Mouse (Mus musculus): ENCODE data around the gene Vmn1r26. TPM values are rescaled to one million over a fixed set of nuclear protein-coding genes. Genes with fewer than 3 reads are reported as not detected.
"Not testable (repeated sequence)": the region's sequence is repeated elsewhere in the genome, so short reads cannot be mapped to it uniquely, and the experiment has no call there.

Gene Vmn1r26
- polyA plus RNA-seq (2016; fragmentation: Nextera tagmentation; extraction: Ambion mirVana) = not detected in 2 replicates

DNA sequence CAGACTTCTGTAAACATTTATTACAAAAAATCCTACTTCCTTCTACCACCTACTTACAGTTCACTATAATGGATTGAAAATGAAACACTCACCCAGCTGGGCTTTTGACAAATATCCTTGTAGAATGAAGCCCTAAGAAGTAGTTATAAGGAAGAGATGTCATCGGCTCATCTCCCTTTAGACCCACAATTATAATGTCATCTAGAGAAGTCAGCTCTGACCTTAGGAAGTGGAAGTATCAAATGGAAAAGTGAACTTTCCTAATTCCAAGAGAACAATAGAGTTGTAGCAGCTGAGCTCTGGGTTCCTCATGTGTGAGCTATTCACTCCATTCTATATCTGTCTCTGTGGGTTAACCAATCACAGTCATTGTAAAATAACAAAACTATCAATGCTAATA lies at the start of gene Vmn1r26:
Gene Vmn1r26 (minus strand): TSS at position 101 of the 400 bp plus-strand sequence.
- no peak within 1 kb of the TSS for H3K27ac ChIP-seq (replicated peaks)
- H3K36me3 ChIP-seq (replicated peaks) = no peaks in the 10 kb centered on the region
- no peak for DNase-seq (ENCODE audit: low spot score)
- H3K4me1 ChIP-seq = no peaks in the 10 kb centered on the region
- H3K4me3 ChIP-seq = no peak within 1 kb of the TSS
- no peaks in the 10 kb centered on the region for H3K27me3 ChIP-seq (replicated peaks; ENCODE audit: low read depth, poor library complexity, severe bottlenecking)
- no peaks in the 10 kb centered on the region for H3K9me3 ChIP-seq
- WGBS = 95% methylated on average over 1 of the region's 1 CpGs

DNA sequence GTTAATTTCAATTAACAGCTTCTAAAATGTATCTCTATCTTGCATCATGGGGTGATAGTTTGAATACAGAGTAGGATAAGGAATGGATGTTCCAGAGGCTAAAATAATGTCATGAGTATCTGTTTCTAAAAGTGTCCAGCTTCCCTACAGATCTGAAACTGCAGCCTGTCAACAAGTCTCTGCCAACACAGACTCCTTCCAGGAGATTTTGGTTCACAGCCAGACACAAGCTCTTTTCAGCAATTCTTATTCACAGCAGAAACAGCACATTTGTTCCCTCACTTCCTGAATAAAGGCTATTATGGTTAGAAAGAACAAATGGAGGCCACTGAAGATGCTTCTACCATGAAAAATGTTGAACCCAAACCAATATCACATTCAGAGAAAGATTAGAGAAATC lies 29.1 kb upstream of the Vmn1r26 start:
- no peak overlapping the region for H3K4me3 ChIP-seq
- DNase-seq (ENCODE audit: low spot score) = no peak
- no peaks in the 10 kb centered on the region for H3K36me3 ChIP-seq (replicated peaks)
- H3K9me3 ChIP-seq = no peaks in the 10 kb centered on the region
- H3K4me1 ChIP-seq = no peaks in the 10 kb centered on the region
- H3K27ac ChIP-seq (replicated peaks) = no peak overlapping the region
- no peaks in the 10 kb centered on the region for H3K27me3 ChIP-seq (replicated peaks; ENCODE audit: low read depth, poor library complexity, severe bottlenecking)

DNA sequence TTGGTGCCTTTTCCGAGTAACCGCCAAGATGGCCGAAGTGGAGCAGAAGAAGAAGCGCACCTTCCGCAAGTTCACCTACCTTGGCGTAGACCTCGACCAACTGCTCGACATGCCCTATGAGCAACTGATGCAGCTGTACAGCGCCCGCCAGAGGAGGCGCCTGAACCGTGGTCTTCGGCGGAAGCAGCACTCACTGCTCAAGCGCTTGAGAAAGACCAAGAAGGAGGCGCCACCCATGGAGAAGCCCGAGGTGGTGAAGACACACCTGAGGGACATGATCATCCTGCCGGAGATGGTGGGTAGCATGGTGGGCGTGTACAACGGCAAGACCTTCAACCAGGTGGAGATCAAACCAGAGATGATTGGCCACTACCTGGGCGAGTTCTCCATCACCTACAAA lies 2.5 kb upstream of the Vmn1r26 start:
- not testable (repeated sequence) for H3K36me3 ChIP-seq (replicated peaks); DNase-seq (ENCODE audit: low spot score); H3K27me3 ChIP-seq (replicated peaks; ENCODE audit: low read depth, poor library complexity, severe bottlenecking); H3K27ac ChIP-seq (replicated peaks); H3K4me1 ChIP-seq; H3K4me3 ChIP-seq; H3K9me3 ChIP-seq
- 93% methylated on average over 21 of the region's 21 CpGs for WGBS

DNA sequence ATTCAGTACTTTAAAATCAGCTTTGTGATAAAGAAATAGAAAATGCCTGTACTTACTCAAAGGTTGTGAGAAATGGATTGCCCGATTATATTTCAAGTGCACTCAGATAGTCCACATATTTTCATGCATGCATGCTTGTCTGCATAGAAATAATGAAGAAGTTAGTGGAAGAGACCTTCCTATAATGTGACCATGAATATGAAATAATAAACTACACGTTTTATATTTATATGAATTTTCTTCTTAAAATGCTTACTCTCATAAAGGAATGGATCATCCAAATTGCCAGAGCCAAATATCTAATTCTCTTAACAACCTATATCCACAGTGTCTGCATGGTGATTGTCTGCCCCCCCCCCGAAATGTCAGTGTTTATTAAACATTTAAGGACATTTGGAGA lies 34.2 kb downstream of the Vmn1r26 start, which contains the start of gene Vmn1r25:
Gene Vmn1r25 (minus strand): TSS at position 101 of the 400 bp plus-strand sequence.
- Histone ChIP-seq H3K9me3 (no peaks in the 10 kb centered on the region), H3K27me3 (replicated peaks; ENCODE audit: low read depth, poor library complexity, severe bottlenecking) (no peaks in the 10 kb centered on the region), H3K4me3 (no peak within 1 kb of the TSS), H3K27ac (replicated peaks) (no peak within 1 kb of the TSS), H3K36me3 (replicated peaks) (no peaks in the 10 kb centered on the region), H3K4me1 (no peaks in the 10 kb centered on the region)
- no peak for DNase-seq (ENCODE audit: low spot score)
- WGBS = 65% methylated on average over 3 of the region's 3 CpGs

DNA sequence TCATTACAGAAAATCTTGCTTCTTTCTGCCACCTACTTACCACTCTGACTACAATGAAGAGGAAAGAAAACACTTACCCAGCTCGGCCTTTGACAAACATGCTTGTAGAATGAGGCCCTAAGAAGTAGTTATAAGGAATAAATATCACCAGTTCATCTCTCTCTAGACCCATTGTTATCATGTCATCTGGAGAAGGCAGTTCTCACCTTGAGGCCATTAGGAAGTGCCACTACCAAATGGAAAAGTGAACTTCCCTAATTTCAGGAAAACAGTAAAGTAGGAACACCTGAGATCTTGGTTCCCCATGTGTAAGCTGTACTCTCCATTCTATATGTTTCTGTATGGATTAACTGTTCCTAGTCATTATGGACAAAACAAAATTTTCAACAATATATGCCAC lies 53.6 kb downstream of the Vmn1r26 start, which contains the start of gene Vmn1r24:
Gene Vmn1r24 (minus strand): TSS at position 101 of the 400 bp plus-strand sequence.
- not testable (repeated sequence) for H3K27ac ChIP-seq (replicated peaks); H3K27me3 ChIP-seq (replicated peaks; ENCODE audit: low read depth, poor library complexity, severe bottlenecking); DNase-seq (ENCODE audit: low spot score); H3K36me3 ChIP-seq (replicated peaks); H3K4me1 ChIP-seq; H3K9me3 ChIP-seq; H3K4me3 ChIP-seq
- WGBS = 88% methylated on average over 1 of the region's 1 CpGs

Other genes starting within 250 kb of the Vmn1r26 start
- gene Vopp1, start 190.0 kb downstream of the Vmn1r26 start, polyA plus RNA-seq (2016; fragmentation: Nextera tagmentation; extraction: Ambion mirVana) = 63.3 and 66.0 TPM in 2 replicates
- gene Vmn1r21, start 164.8 kb downstream of the Vmn1r26 start, polyA plus RNA-seq (2016; fragmentation: Nextera tagmentation; extraction: Ambion mirVana) = not detected in 2 replicates
- not detected in 2 replicates for gene Vmn1r22, start 107.1 kb downstream of the Vmn1r26 start, polyA plus RNA-seq (2016; fragmentation: Nextera tagmentation; extraction: Ambion mirVana)
- not detected in 2 replicates for gene Vmn1r23, start 88.3 kb downstream of the Vmn1r26 start, polyA plus RNA-seq (2016; fragmentation: Nextera tagmentation; extraction: Ambion mirVana)
- gene Vmn1r24, start 53.7 kb downstream of the Vmn1r26 start, polyA plus RNA-seq (2016; fragmentation: Nextera tagmentation; extraction: Ambion mirVana) = not detected in 2 replicates
- gene Vmn1r25, start 34.3 kb downstream of the Vmn1r26 start, polyA plus RNA-seq (2016; fragmentation: Nextera tagmentation; extraction: Ambion mirVana) = not detected in 2 replicates
- gene Vmn1r27, start 203.7 kb upstream of the Vmn1r26 start, polyA plus RNA-seq (2016; fragmentation: Nextera tagmentation; extraction: Ambion mirVana) = not detected in 2 replicates
- gene Vmn1r28, start 246.9 kb upstream of the Vmn1r26 start, polyA plus RNA-seq (2016; fragmentation: Nextera tagmentation; extraction: Ambion mirVana) = not detected in 2 replicates

Data from embryonic facial prominence, embryonic 10.5 days (tissue).